Mouse (Mus musculus): Measurements from ENCODE around the gene Ptprn2.

Gene Ptprn2

GRCm38 (mm10) chr12:116648584-116649206, 163.2 kb downstream of the Ptprn2 start:
- no peak for DNase-seq

GRCm38 (mm10) chr12:116653684-116654083, 168.2 kb downstream of the Ptprn2 start:
- peak in 1 of 2 experiments; percentile 18 for DNase-seq

GRCm38 (mm10) chr12:116660076-116660475, 174.6 kb downstream of the Ptprn2 start:
- DNase-seq: no peak

GRCm38 (mm10) chr12:116661018-116661417, 175.5 kb downstream of the Ptprn2 start:
- no peak for DNase-seq

- DNase-seq: no peak
Observed at GRCm38 (mm10) chr12:116677701-116678100, 192.2 kb downstream of the Ptprn2 start.

GRCm38 (mm10) chr12:116689832-116690231, 204.3 kb downstream of the Ptprn2 start:
- no peak for DNase-seq

GRCm38 (mm10) chr12:116709535-116709934, 224.0 kb downstream of the Ptprn2 start:
- DNase-seq: no peak

GRCm38 (mm10) chr12:116710716-116711115, 225.2 kb downstream of the Ptprn2 start:
- no peak for DNase-seq

- DNase-seq: no peak
Observed at GRCm38 (mm10) chr12:116711133-116711532, 225.6 kb downstream of the Ptprn2 start.

- no peak for DNase-seq
Observed at GRCm38 (mm10) chr12:116713096-116713495, 227.6 kb downstream of the Ptprn2 start.

GRCm38 (mm10) chr12:116721062-116721461, 235.5 kb downstream of the Ptprn2 start:
- no peak for DNase-seq

GRCm38 (mm10) chr12:116740141-116740540, 254.6 kb downstream of the Ptprn2 start:
- no peak for DNase-seq

- DNase-seq: no peak
Observed at GRCm38 (mm10) chr12:116741300-116741699, 255.8 kb downstream of the Ptprn2 start.

GRCm38 (mm10) chr12:116746401-116746800, 260.9 kb downstream of the Ptprn2 start:
- DNase-seq: no peak

- DNase-seq: no peak
Observed at GRCm38 (mm10) chr12:116752784-116753183, 267.3 kb downstream of the Ptprn2 start.

- no peak for DNase-seq
Observed at GRCm38 (mm10) chr12:116763961-116764360, 278.4 kb downstream of the Ptprn2 start.

- DNase-seq: no peak
Observed at GRCm38 (mm10) chr12:116770911-116771310, 285.4 kb downstream of the Ptprn2 start.

GRCm38 (mm10) chr12:116771493-116771892, 286.0 kb downstream of the Ptprn2 start:
- DNase-seq: no peak

- DNase-seq: no peak
Observed at GRCm38 (mm10) chr12:116772081-116772566, 286.6 kb downstream of the Ptprn2 start.

- no peak for DNase-seq
Observed at GRCm38 (mm10) chr12:116773344-116773743, 287.8 kb downstream of the Ptprn2 start.

- DNase-seq: no peak
Observed at GRCm38 (mm10) chr12:116776447-116776846, 290.9 kb downstream of the Ptprn2 start.

GRCm38 (mm10) chr12:116778095-116779090, 292.9 kb downstream of the Ptprn2 start:
- no peak for DNase-seq

GRCm38 (mm10) chr12:116780419-116780818, 294.9 kb downstream of the Ptprn2 start:
- no peak for DNase-seq

GRCm38 (mm10) chr12:116785731-116786130, 300.2 kb downstream of the Ptprn2 start:
- DNase-seq: no peak

Data from spleen, adult 18-20 months (tissue).